Mouse (Mus musculus): ENCODE data around the gene Tmem131. TPM values are rescaled to one million over a fixed set of nuclear protein-coding genes. Genes with fewer than 3 reads are reported as not detected.

The Tmem131 gene
- polyA plus RNA-seq, 1 experiment from 2014 or later, result 44.4 TPM

GRCm38 (mm10) chr1:36938348-36938747, 5.1 kb downstream of the Tmem131 start:
- in situ Hi-C loops (cut with MboI; ENCODE audit: low pct_unique_long_range_greater_than_20kb), result no loop called here
- DNase-seq (ENCODE audit: low read depth, low spot score) (no peak), ATAC-seq (no peak)
- no peak for TF ChIP-seq CTCF (IDR thresholded peaks at IDR 0.05)
- ChIA-PET POLR2A (interaction anchor here (1.0 to 1.4 kb wide), 3 partner anchors 19 to 45 kb away, joined by 3 to 4 read pairs (median 4); no protein-coding TSS in a partner anchor), CTCF (interaction anchor here (1.3 kb wide), 1 partner anchor 11 kb away, joined by 3 read pairs; no protein-coding TSS in a partner anchor)
- H3K27me3 ChIP-seq, result no peaks in the 10 kb centered on the region

- in situ Hi-C loops (cut with MboI; ENCODE audit: low pct_unique_long_range_greater_than_20kb), result no loop called here
- no peak for ATAC-seq
- H3K27me3 ChIP-seq, result no peaks in the 10 kb centered on the region
- ChIA-PET CTCF (interaction anchor here (1.9 kb wide), 1 partner anchor 25 kb away, joined by 3 read pairs; no protein-coding TSS in a partner anchor), POLR2A (interaction anchor here (1.0 kb wide), 1 partner anchor 44 kb away, joined by 4 read pairs; no protein-coding TSS in a partner anchor)
- TF ChIP-seq CTCF (IDR thresholded peaks at IDR 0.05), result no peak
- no peak for DNase-seq (ENCODE audit: low read depth, low spot score)
Measured at GRCm38 (mm10) chr1:36937648-36938047, 5.8 kb downstream of the Tmem131 start.

DNA sequence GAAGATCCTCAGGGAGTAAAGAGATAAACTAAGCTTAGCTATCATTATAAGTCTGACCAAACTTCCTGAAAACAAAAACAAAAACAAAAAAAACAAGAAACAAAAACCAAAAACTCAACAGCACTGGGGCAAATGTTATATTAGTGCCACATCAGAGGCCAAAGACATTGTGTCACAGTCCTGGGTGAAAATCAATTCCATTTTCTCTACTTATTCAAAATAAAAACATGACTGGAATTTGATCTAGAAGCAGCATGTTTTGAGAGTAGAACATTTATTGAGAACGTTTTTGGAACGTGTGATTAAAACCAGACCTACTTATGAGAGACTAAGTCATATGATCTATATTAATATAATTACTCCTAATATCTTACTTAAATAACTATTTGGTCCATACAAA, 6.5 kb downstream of the Tmem131 start:
- in situ Hi-C loops (cut with MboI; ENCODE audit: low pct_unique_long_range_greater_than_20kb), result no loop called here
- DNase-seq (ENCODE audit: low read depth, low spot score), result no peak
- TF ChIP-seq CTCF (IDR thresholded peaks at IDR 0.05), result no peak
- ATAC-seq, result no peak
- POLR2A ChIA-PET, result no interaction called here
- H3K27me3 ChIP-seq, result no peaks in the 10 kb centered on the region
- CTCF ChIA-PET, result interaction anchor here (1.3 to 1.9 kb wide), 2 partner anchors 16 to 25 kb away, joined by 3 read pairs; no protein-coding TSS in a partner anchor

DNA sequence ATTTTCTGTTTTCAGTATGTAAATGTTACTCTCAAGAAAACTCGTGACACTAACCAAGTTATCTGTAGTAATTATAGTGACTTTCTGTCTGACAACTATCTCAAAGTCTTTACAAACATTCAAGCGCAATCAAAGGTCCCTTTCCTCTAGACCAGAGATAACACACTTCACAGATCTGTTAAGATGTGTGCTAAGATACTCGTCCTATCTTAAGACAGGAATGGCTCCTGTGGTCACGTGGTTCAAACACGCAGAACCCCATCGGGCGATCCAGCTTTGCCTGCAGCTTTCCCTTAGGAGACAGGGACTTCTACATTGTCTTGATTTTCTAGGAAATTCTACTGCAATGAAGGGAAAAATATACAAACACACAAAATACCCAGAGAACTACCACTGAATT, 6.9 kb downstream of the Tmem131 start:
- ChIA-PET POLR2A (no interaction called here), CTCF (interaction anchor here (1.3 to 1.9 kb wide), 2 partner anchors 16 to 24 kb away, joined by 3 read pairs; no protein-coding TSS in a partner anchor)
- H3K27me3 ChIP-seq, result no peaks in the 10 kb centered on the region
- DNase-seq (ENCODE audit: low read depth, low spot score) (no peak), ATAC-seq (no peak)
- TF ChIP-seq CTCF (IDR thresholded peaks at IDR 0.05), result no peak
- in situ Hi-C loops (cut with MboI; ENCODE audit: low pct_unique_long_range_greater_than_20kb), result no loop called here

DNA sequence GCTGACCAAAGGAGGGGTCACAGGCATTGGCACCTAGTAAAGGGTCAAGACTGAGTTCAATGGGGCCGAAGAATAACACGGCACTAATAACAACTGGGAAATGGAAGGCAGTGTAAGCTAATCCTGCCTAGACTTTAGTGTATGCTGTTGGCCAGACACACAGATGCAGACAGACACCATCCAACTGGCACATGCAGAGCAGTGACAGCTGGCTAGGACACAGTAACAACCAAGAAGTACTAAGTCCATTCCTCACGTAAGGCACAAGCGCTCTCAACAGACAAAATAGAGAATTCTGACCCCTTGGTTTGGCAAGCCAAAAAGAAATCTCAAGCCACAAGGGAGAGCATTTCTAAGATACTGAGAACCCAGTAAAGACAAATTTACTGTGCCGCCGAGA, 8.7 kb downstream of the Tmem131 start:
- in situ Hi-C loops (cut with MboI; ENCODE audit: low pct_unique_long_range_greater_than_20kb), result no loop called here
- ATAC-seq (no peak), DNase-seq (ENCODE audit: low read depth, low spot score) (no peak)
- no peaks in the 10 kb centered on the region for H3K27me3 ChIP-seq
- no peak for TF ChIP-seq CTCF (IDR thresholded peaks at IDR 0.05)
- ChIA-PET POLR2A (interaction anchor here (0.8 kb wide), 1 partner anchor 53 kb away, joined by 3 read pairs; no protein-coding TSS in a partner anchor), CTCF (interaction anchor here (0.9 kb wide), 1 partner anchor 32 kb away, joined by 4 read pairs; no protein-coding TSS in a partner anchor)

DNA sequence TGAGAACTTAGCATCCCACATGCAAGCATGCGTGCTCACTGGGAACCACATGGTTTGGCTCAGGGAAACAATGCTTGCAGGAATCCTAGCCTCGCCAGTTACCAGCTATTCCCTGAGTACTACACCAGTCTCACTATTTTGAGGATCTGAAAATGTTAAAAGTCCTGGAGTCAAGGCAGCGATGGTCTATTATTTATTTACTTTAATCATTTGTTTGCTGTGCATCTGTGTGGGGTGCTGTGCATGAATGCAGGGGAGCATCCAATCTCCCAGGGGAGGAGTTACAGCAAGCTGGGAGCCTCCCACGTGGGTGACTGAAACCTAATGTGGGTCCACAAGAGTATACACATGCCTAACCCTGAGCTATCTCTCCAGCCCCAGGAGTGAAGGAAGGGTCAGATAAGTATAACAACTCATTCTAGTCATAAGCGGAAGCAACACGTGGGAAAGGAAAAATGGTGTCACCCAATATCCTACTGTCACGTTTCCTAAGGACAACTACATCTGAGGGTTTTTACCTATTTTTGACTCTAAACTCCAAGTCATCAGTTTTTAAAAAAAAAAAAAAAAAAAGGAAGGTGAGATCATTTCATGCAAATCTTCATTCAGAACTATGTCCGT, 9.4 kb downstream of the Tmem131 start:
- ATAC-seq (no peak), DNase-seq (ENCODE audit: low read depth, low spot score) (no peak)
- POLR2A ChIA-PET, result no interaction called here
- no peaks in the 10 kb centered on the region for H3K27me3 ChIP-seq
- CTCF ChIA-PET, result interaction anchor here (1.2 kb wide), 1 partner anchor 51 kb away, joined by 3 read pairs; no protein-coding TSS in a partner anchor
- in situ Hi-C loops (cut with MboI; ENCODE audit: low pct_unique_long_range_greater_than_20kb), result no loop called here
- no peak for TF ChIP-seq CTCF (IDR thresholded peaks at IDR 0.05)

DNA sequence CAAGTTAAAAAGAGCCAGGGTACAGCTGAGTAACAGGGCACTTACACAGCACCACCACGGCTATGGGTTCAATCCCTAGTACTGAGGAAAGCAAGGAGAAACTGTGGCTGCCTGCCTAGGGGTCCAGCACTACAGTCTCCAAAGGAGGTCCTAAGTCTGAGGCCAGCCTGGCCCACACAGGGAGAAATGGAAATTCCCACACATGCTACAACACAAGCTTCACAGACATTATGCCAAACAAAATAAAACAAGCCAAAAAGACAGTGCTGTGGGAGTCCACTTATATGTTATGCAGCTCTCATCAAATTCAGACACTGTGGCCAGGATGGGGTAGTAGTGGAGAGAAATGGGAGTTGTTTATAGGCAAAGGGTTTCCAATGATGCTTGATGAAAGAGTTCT, 11.2 kb downstream of the Tmem131 start:
- TF ChIP-seq CTCF (IDR thresholded peaks at IDR 0.05), result no peak
- ATAC-seq, result no peak
- no peaks in the 10 kb centered on the region for H3K27me3 ChIP-seq
- POLR2A ChIA-PET, result no interaction called here
- CTCF ChIA-PET, result interaction anchor here (1.2 kb wide), 1 partner anchor 9 kb away, joined by 4 read pairs; no protein-coding TSS in a partner anchor
- no peak for DNase-seq (ENCODE audit: low read depth, low spot score)
- in situ Hi-C loops (cut with MboI; ENCODE audit: low pct_unique_long_range_greater_than_20kb), result no loop called here

DNA sequence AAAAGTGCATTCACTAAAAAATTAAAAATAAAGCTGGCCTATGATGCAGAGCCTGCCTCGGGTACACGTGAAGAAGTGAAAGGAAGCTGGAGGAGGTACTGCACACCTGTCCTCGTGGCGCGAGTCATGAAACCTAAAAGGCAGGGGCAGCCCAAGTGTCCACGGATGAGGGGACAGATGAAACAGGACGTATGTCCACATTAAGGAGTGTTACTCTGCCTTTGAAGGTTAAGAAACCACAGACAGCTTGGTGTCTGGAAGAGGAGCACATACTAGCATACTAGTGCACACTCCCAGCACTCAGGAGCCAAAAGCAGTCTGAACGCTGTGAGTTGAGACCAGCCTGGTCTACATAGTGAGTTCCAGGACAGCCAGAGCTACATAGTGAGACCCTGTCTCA, 12.6 kb downstream of the Tmem131 start:
- no peak for ATAC-seq
- in situ Hi-C loops (cut with MboI; ENCODE audit: low pct_unique_long_range_greater_than_20kb), result no loop called here
- no peak for TF ChIP-seq CTCF (IDR thresholded peaks at IDR 0.05)
- ChIA-PET CTCF (interaction anchor here (0.9 kb wide), 1 partner anchor 157 kb away, joined by 3 read pairs; no protein-coding TSS in a partner anchor), POLR2A (interaction anchor here (0.7 kb wide), 1 partner anchor 9 kb away, joined by 3 read pairs; no protein-coding TSS in a partner anchor)
- no peaks in the 10 kb centered on the region for H3K27me3 ChIP-seq
- no peak for DNase-seq (ENCODE audit: low read depth, low spot score)

DNA sequence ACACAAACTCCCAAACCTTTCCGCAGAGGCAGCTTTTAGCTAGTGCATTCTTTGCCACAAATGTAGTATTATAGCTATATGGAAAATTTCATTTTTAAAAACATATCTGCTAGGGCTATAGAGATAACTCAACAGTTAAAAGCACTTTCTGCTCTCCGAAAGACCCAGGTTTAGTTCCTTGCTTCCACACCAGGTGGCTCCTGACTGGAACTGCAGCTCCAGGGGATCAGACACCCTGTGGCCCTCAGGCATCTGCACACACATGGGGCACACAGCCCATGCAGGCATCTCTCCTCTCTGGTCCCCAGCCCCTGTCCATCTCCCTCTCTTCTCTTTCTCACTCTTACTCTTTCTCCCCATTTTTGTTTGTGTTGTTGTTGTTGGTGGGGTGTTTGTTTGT, 13.5 kb downstream of the Tmem131 start:
- ChIA-PET POLR2A (no interaction called here), CTCF (interaction anchor here (1.4 to 1.6 kb wide), 2 partner anchors 9 to 24 kb away, joined by 4 read pairs; no protein-coding TSS in a partner anchor)
- in situ Hi-C loops (cut with MboI; ENCODE audit: low pct_unique_long_range_greater_than_20kb), result no loop called here
- TF ChIP-seq CTCF (IDR thresholded peaks at IDR 0.05), result no peak
- DNase-seq (ENCODE audit: low read depth, low spot score), result no peak
- H3K27me3 ChIP-seq, result no peaks in the 10 kb centered on the region
- no peak for ATAC-seq

DNA sequence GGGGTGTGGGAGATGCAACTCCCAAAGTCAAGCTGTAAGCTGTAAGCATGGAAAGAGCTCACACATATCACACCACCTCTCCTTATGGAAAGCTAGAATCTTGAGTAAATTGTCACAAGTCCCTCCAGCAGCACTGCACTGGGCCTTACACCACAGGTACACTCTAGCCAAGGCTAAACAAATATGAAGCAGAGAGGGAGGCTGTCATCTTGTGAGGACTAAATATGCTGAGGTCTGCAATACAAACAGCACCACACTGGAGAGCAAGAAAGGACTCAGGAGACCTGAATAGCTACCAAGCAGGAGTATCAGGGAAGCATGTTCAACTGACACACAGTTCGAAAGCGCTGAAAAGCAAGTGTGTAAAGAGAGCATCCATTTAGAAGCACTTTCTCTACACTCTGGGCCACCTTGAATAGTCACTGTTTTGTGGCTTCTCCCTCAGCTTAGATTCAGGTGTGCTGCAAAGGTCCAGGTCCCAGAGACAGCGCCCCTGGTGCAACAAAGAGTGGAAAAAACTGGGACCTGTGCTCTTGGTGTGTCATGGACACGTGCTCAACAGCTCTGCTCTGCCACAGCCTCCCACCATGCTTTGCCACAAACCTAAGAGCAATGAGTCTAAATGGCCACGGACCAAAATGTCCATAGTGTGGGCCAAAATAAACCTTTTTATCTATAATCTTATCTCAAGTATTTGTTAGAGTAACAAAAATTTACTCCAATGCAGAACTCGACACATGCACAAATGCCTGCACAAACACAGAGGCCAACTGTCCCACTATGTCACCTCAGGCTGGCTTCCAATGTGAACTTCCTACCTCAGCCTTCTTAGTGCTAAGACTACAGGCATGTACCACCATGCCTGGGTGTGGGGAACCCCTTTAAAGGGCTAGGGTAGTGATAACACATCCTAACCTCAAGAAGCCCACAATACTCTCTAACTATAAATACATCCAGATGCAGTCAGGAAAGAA, 14.8 kb downstream of the Tmem131 start:
- ATAC-seq (no peak), DNase-seq (ENCODE audit: low read depth, low spot score) (no peak)
- H3K27me3 ChIP-seq, result no peaks in the 10 kb centered on the region
- ChIA-PET POLR2A (interaction anchor here (0.8 kb wide), 1 partner anchor 14 kb away, joined by 3 read pairs; no protein-coding TSS in a partner anchor), CTCF (interaction anchor here (1.4 to 2.1 kb wide), 3 partner anchors 8 to 22 kb away, joined by 4 to 6 read pairs (median 4); no protein-coding TSS in a partner anchor)
- in situ Hi-C loops (cut with MboI; ENCODE audit: low pct_unique_long_range_greater_than_20kb), result no loop called here
- TF ChIP-seq CTCF (IDR thresholded peaks at IDR 0.05), result no peak

All from Patski (cell line).